Mouse (Mus musculus) retina, postnatal 7 days (tissue): ENCODE results near the gene Slc26a10.

Experiments
- DNase-seq: peaks from one replicate; pipeline ENCODE4 v3.0.0-alpha.2; 2012; ENCODE audit warnings: low read depth, low spot score

The Slc26a10 gene

GRCm38 (mm10) chr10:127182624-127183023, 2.2 kb upstream of the Slc26a10 start:
- no peak for DNase-seq

GRCm38 (mm10) chr10:127181566-127181965, 1.1 kb upstream of the Slc26a10 start:
- no peak for DNase-seq

GRCm38 (mm10) chr10:127180695-127181047, 226 bp upstream of the Slc26a10 start:
- DNase-seq = no peak

- no peak for DNase-seq
Measured at GRCm38 (mm10) chr10:127178286-127179027, 2.0 kb downstream of the Slc26a10 start.

- peak; percentile 81 for DNase-seq
Measured at GRCm38 (mm10) chr10:127177719-127178118, 2.7 kb downstream of the Slc26a10 start.

- no peak for DNase-seq
Measured at GRCm38 (mm10) chr10:127177235-127177634, 3.2 kb downstream of the Slc26a10 start.

- DNase-seq = no peak
Measured at GRCm38 (mm10) chr10:127176756-127177155, 3.7 kb downstream of the Slc26a10 start.

- DNase-seq = no peak
Measured at GRCm38 (mm10) chr10:127176228-127176627, 4.2 kb downstream of the Slc26a10 start.

GRCm38 (mm10) chr10:127174170-127174569, 6.3 kb downstream of the Slc26a10 start:
- DNase-seq = no peak

- no peak for DNase-seq
Measured at GRCm38 (mm10) chr10:127173148-127174065, 7.0 kb downstream of the Slc26a10 start.

- no peak for DNase-seq
Measured at GRCm38 (mm10) chr10:127171631-127172200, 8.7 kb downstream of the Slc26a10 start.

GRCm38 (mm10) chr10:127170837-127171272, 9.6 kb downstream of the Slc26a10 start:
- no peak for DNase-seq

- no peak for DNase-seq
Measured at GRCm38 (mm10) chr10:127170002-127170401, 10.4 kb downstream of the Slc26a10 start.

- DNase-seq = no peak
Measured at GRCm38 (mm10) chr10:127167614-127168192, 12.7 kb downstream of the Slc26a10 start.

GRCm38 (mm10) chr10:127166771-127167613, 13.5 kb downstream of the Slc26a10 start:
- DNase-seq = no peak

- DNase-seq = no peak
Measured at GRCm38 (mm10) chr10:127166404-127166715, 14.1 kb downstream of the Slc26a10 start.

- no peak for DNase-seq
Measured at GRCm38 (mm10) chr10:127165654-127166403, 14.6 kb downstream of the Slc26a10 start.

GRCm38 (mm10) chr10:127165354-127165653, 15.1 kb downstream of the Slc26a10 start:
- no peak for DNase-seq

- peak; percentile 73 for DNase-seq
Measured at GRCm38 (mm10) chr10:127164631-127165353, 15.7 kb downstream of the Slc26a10 start, which contains the start of gene B4galnt1. TSS of gene B4galnt1 (plus strand) at chr10:127165225.

- DNase-seq = no peak
Measured at GRCm38 (mm10) chr10:127164190-127164589, 16.3 kb downstream of the Slc26a10 start.
